Mouse (Mus musculus) layer of hippocampus, postnatal 36 days (tissue): Measurements from ENCODE around the gene Tapt1. TPM values are rescaled to one million over a fixed set of nuclear protein-coding genes. Genes with fewer than 3 reads are reported as not detected.
A peak's percentile ranks its signal among the peaks of the same experiment; 100 is the strongest.
"Not testable (repeated sequence)": the region's sequence is repeated elsewhere in the genome, so short reads cannot be mapped to it uniquely, and the experiment has no call there.

ENCODE experiments used
- DNase-seq, 2 experiments: peaks; one replicate each; pipeline ENCODE4 v3.0.0; 2022
- total RNA-seq, 2 experiments: library from RNA; stranded (reverse); gene quantifications; 2 replicates each; pipeline ENCODE4 v1.2.3; 2021

Gene Tapt1
- total RNA-seq, 2 experiments from 2014 or later: 48.1 to 49.2 TPM

DNA sequence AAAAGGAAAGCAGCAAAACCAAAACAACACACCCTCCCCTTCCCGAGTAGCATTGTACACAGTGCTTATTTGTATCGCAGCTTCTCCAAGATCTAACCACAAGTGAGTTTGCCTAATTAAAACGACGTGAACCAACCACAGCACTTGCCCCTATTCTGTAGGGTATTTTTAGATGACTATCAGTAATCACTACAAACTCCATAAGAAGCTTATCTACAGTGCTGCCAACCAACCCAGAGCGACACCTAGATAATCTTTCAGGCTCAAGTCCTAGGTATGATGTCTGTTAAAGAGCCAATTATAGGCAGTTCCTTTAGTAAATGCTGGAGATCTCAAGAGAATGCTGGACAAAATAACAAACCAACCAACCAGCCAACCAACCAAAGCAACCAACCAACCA, 28.6 kb downstream of the Tapt1 start:
- DNase-seq: no peak

GRCm38 (mm10) chr5:44196167-44196566, 30.3 kb downstream of the Tapt1 start:
- DNase-seq: no peak

- DNase-seq: no peak
Measured at GRCm38 (mm10) chr5:44187370-44187769, 39.1 kb downstream of the Tapt1 start.

- DNase-seq: no peak
Measured at GRCm38 (mm10) chr5:44181669-44182068, 44.8 kb downstream of the Tapt1 start.

- peak in 1 of 2 experiments; percentile 35 for DNase-seq
Measured at GRCm38 (mm10) chr5:44180450-44180849, 46.0 kb downstream of the Tapt1 start.

DNA sequence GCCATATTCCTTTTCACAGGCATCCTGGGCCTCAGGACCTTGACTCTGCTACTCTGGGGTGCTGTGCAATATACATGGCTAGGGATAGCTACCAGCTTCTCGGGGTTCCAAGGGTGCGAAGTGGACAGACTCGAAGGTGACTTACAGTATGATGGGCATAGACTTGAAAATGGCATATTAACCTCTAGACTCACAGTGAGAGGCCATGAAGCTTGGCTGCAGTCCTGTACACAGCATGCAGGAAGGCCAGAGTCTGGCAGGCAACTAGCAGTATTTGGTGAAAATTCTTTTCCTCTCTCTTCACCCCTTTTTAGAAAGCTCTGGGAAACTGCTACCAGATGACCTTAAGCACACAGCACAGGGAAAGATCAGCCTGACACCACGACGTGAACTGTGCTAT, 52.4 kb downstream of the Tapt1 start:
- DNase-seq: no peak

DNA sequence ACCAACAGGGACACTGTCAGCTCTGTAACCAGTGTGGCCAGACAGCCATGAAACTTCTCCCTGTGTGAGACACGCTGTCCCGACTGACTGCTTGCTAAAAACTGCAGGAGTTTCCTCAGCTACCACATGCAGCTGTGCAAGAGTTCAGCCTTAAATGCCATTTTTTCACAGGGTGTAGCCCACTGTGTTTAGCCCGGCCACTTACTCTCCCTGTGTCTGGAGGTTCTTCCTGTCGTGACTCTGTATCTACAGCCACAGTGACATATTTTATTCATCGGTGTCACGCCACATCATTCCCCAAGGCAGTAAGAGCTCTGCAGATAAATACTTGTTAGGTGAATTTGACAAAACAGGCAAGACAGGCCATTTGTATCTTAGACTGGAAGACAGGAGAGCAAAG, 59.6 kb downstream of the Tapt1 start:
- DNase-seq: no peak

DNA sequence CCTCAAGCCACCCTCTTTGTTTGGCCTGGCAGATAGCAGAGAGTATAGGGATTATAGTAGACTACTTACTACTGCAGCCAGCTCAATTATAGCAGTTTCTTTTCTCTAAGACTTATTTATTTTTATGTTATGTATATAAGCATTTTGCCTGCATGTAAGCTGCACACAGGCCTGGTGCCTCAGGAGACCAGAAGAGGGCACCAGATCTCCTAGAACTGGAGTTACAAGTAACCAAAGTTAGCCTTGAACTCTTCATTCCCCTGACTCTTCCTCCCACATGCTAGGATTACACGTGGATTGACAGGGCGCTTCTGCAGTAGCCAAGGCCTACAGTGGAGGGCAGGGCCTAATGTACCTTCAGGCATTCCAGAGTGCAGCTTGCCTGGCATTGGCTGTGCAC, 60.6 kb downstream of the Tapt1 start:
- DNase-seq: no peak

GRCm38 (mm10) chr5:44164233-44164776, 62.1 kb downstream of the Tapt1 start:
- DNase-seq: no peak

- no peak for DNase-seq
Measured at GRCm38 (mm10) chr5:44163318-44163717, 63.1 kb downstream of the Tapt1 start.

- no peak for DNase-seq
Measured at GRCm38 (mm10) chr5:44162786-44163185, 63.6 kb downstream of the Tapt1 start.

GRCm38 (mm10) chr5:44159679-44160438, 66.6 kb downstream of the Tapt1 start:
- DNase-seq: no peak

DNA sequence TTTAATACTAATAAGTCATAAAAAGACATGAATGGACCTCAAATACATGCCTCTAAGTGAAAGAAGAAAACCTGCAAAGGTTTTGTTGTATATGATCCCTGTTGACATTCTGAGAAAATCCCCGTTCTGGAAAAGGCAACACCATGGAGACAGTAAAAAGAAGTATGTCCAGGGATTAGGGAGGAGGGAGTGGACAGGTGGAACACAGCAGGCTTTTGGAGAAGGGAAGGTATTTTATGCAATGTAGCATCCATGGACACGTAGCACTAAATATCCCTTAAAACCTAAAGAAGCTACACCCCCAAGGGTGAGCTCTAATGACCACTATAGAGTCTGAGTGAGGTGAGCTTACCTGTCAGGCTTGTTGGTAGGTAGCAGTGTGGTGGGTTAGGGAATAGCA, 67.2 kb downstream of the Tapt1 start:
- no peak for DNase-seq

DNA sequence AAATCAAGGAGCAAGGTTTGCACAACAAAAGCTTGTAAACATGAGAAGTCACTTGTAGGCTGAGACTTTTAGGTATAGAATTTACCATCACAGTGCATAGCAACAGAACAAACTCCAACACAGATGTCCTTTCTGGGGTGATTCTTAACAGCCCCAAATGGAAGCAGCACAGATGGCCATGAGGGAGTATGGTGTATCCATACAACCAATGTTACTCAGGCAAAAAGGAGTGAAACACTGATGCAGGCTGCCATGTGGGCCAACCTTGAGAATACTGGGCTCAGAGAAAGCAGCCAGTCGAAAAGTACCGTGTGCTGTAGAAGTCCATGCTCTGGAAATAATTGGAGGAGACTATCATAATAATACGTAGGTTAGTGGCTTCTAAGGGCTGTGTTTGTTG, 68.0 kb downstream of the Tapt1 start:
- no peak for DNase-seq

GRCm38 (mm10) chr5:44157760-44158159, 68.7 kb downstream of the Tapt1 start:
- no peak for DNase-seq

DNA sequence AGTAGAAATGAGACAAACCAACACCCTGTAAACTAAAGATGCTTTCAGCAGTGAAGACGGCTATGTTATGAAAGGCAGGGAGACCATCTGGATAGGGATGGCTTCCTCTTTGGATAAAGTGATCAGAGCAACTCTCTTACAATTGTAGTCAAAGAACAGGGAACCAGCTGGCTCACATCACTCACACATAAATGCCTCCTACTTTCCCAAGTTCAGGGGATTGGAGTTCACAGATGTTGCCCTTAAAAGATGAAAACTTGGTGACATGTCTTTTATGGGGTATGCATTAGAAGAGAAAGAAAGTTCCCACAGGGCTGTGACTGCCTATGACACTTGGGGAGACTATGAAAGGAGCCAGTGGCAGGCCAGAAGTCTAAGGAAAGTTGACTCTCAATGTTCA, 73.4 kb downstream of the Tapt1 start:
- no peak for DNase-seq

DNA sequence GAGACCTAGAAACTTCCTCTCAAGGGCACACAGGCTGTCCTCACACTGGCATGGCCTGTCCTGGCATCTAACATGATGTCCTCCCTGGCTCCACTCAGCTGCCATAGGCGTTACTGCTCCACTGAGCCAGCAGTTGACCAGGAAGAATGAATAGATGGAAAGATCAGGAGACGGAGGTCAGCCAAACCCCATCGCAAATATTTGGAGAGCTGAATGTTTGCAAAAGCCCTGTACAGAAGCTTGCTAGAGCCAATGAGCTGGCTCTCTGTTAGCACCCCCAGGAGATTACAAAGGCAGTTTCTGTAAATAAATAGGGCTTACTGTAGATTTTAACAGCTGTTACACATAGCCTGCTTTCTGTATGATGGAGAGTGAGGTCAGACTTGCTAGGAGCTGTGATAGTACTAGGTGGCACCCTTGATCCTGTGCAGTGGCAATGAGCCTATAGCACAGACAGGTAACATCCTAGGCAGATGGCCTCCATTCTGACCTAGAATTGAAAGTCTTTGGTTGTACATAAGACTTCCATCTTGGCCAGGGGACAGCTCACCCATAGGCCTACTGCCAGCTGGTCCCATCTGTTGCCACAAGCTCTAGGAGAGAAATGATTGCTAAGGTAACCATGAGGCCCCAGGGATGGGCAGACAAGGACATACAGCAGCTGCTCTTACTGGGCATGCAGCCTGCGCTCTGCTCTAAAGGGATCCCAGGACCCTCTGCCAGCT, 74.9 kb downstream of the Tapt1 start:
- DNase-seq: peak; percentile 27 to 34

DNA sequence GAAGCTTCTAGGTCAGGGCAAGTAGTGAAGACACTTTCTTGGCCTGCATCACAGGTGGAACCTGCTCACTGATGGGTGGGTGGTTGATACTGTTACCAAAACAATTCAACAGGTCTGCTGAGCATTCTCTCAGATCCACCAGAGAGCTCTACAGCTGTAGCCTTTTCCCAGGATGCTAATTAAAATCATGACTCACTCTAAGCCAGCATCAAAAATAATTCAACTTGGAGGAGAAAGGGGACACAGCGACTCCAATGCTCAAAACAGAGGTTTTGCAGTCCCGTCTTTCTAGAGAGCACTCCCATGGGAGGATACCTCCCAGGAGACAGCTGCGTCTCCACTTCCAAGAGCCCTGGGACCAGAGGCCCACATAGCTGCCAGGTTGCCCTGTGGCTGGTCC, 78.7 kb downstream of the Tapt1 start:
- no peak for DNase-seq

DNA sequence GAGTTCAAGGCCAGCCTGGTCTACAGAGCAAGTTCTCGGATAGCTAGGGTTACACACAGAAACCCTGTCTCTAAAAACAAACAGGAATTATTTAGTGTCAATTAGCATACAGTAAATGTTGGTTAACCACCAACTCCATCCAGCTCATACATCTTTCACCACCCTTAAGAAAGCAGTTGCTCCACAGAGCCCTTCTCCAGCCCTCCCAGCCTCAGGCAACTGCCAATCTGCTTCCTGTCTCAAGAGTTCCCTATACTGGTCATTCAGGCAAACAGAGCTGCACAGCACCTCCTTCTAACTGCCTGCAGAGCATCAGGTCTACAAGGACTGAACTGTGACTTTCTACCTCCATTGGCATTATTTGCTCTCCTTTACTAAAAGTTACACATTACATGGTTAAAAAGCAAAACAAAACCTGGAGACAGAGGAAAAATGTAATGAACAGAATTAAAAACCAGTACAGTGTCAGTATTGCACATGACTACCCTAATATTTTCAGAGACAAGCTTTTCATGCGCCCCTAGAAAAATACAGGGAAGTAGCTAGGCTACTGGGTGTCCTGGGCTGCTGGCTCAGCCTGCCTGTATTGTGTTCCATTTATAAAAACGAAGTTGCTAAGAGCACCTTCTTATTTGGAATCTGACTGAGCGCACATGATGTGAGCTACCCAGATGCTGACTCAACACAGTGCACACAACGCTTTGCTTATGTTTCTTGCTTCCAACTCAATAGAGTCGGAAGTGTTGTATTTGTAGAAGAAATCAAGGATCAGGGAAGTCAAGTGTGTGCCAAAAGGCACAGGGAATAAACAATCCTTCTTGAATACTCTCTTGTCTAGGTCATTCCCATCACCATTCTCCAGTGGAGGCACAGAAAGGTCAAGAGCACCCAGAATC, 79.7 kb downstream of the Tapt1 start:
- DNase-seq: no peak

GRCm38 (mm10) chr5:44143467-44144235, 82.8 kb downstream of the Tapt1 start:
- DNase-seq: no peak

GRCm38 (mm10) chr5:44127487-44127886, 98.9 kb downstream of the Tapt1 start:
- DNase-seq: no peak

- not testable (repeated sequence) for DNase-seq
Measured at GRCm38 (mm10) chr5:44126574-44126973, 99.9 kb downstream of the Tapt1 start.
